Mouse (Mus musculus) heart, embryonic 11.5 days (tissue): Measurements from ENCODE around the gene Dnajb5. TPM values are rescaled to one million over a fixed set of nuclear protein-coding genes. Genes with fewer than 3 reads are reported as not detected.
A peak's percentile ranks its signal among the peaks of the same experiment; 100 is the strongest.

Source experiments
- ATAC-seq: fragments of 200-750 bp; cut with Nextera tagmentation; replicated peaks from 2 replicates; pipeline ENCODE4 v1.8.0; 2017; ENCODE audit warnings: moderate library complexity; ENCODE audit not compliant: insufficient number of reproducible peaks, low FRiP score, low TSS enrichment
- H3K27ac ChIP-seq: fragments of 300-500 bp; sonication (generic); 2 replicates; pipeline ENCODE4 v1.5.1; 2014; ENCODE audit warnings: mild to moderate bottlenecking, low read depth, low read length
- H3K27me3 ChIP-seq: fragments of 300-500 bp; sonication (generic); 2 replicates; pipeline ENCODE4 v1.6.1; 2014; ENCODE audit warnings: mild to moderate bottlenecking, low read length, mixed read lengths; ENCODE audit not compliant: control insufficient read depth, insufficient read depth
- H3K36me3 ChIP-seq: fragments of 300-500 bp; sonication (generic); 2 replicates; pipeline ENCODE4 v1.6.1; 2014; ENCODE audit warnings: mild to moderate bottlenecking, low read length, moderate library complexity, mixed read lengths; ENCODE audit not compliant: control insufficient read depth, insufficient read depth
- H3K4me1 ChIP-seq: fragments of 300-500 bp; sonication (generic); 2 replicates; pipeline ENCODE4 v1.6.1; 2014; ENCODE audit warnings: low read length; ENCODE audit not compliant: control insufficient read depth, insufficient read depth
- H3K4me2 ChIP-seq: fragments of 300-500 bp; sonication (generic); 2 replicates; pipeline ENCODE4 v1.6.1; 2014; ENCODE audit warnings: mild to moderate bottlenecking, moderate library complexity
- H3K4me3 ChIP-seq: fragments of 300-500 bp; sonication (generic); 2 replicates; pipeline ENCODE4 v1.5.1; 2014; ENCODE audit warnings: low read depth, low read length
- H3K9ac ChIP-seq: fragments of 300-500 bp; sonication (generic); 2 replicates; pipeline ENCODE4 v1.6.1; 2014; ENCODE audit warnings: mild to moderate bottlenecking, low read depth, low read length, moderate library complexity
- H3K9me3 ChIP-seq: fragments of 300-500 bp; sonication (generic); replicated peaks from 2 replicates; pipeline ENCODE4 v1.6.1; 2016; ENCODE audit warnings: low read length; ENCODE audit not compliant: control insufficient read depth
- WGBS: fragments of 180-500 bp; shearing (Covaris S2); extraction: QIAGEN DNeasy Blood & Tissue Kit; methylation state at CpG from one replicate; pipeline ENCODE4 v1.1.7; 2014; ENCODE audit not compliant: insufficient replicate concordance; 5-methylcytosine and 5-hydroxymethylcytosine counted together
- polyA plus RNA-seq: library from polyadenylated mRNA; unstranded; fragments of >200 nt; fragmentation: Nextera tagmentation; extraction: Ambion mirVana; gene quantifications from 2 replicates; pipeline ENCODE4 v1.2.1, GENCODE M21; 2014

The Dnajb5 gene
- polyA plus RNA-seq, 1 experiment from 2014 or later, result 11.8 TPM

- H3K36me3 ChIP-seq, result no peaks in the 10 kb centered on the region
- peaks cover 55% of the 10 kb centered on the region for H3K27me3 ChIP-seq
- H3K4me3 ChIP-seq, result no peak overlapping the region
- no peaks in the 10 kb centered on the region; the same call in 1 of the 2 replicates for H3K4me1 ChIP-seq
- no peak for ATAC-seq
- H3K9ac ChIP-seq, result no peak overlapping the region
- no peak overlapping the region for H3K4me2 ChIP-seq
- H3K27ac ChIP-seq, result no peak overlapping the region
- 93% methylated on average over 1 of the region's 1 CpGs for WGBS
- no peaks in the 10 kb centered on the region for H3K9me3 ChIP-seq
Measured at GRCm38 (mm10) chr4:42915966-42916365, 33.6 kb upstream of the Dnajb5 start.

- peak; percentile 69; the same call in 1 of the 2 replicates for ATAC-seq
- Histone ChIP-seq H3K36me3 (no peaks in the 10 kb centered on the region), H3K27ac (no peak within 1 kb of the TSS), H3K4me3 (peak within 1 kb of the TSS; percentile 67), H3K4me1 (no peaks in the 10 kb centered on the region; the same call in 1 of the 2 replicates), H3K9ac (peak within 1 kb of the TSS; percentile 77), H3K9me3 (no peaks in the 10 kb centered on the region), H3K4me2 (peak within 1 kb of the TSS; percentile 91), H3K27me3 (peaks cover 55% of the 10 kb centered on the region)
- under 1% methylated on average over 61 of the region's 90 CpGs for WGBS
Measured at GRCm38 (mm10) chr4:42916617-42917401, 32.8 kb upstream of the Dnajb5 start, which contains the start of gene Phf24. TSS of gene Phf24 (plus strand) at chr4:42916660.

GRCm38 (mm10) chr4:42917402-42917774 is 32.2 kb upstream of the Dnajb5 start:
- no peaks in the 10 kb centered on the region; the same call in 1 of the 2 replicates for H3K4me1 ChIP-seq
- no peak overlapping the region for H3K27ac ChIP-seq
- peaks cover 58% of the 10 kb centered on the region for H3K27me3 ChIP-seq
- 2% methylated on average over 26 of the region's 26 CpGs for WGBS
- peak overlapping the region; percentile 67 for H3K4me3 ChIP-seq
- H3K4me2 ChIP-seq, result peak overlapping the region; percentile 91
- H3K9me3 ChIP-seq, result no peaks in the 10 kb centered on the region
- 0 out of 2 replicates have a peak, but pooled peaks have one; percentile 35 for ATAC-seq
- H3K9ac ChIP-seq, result peak overlapping the region; percentile 77
- H3K36me3 ChIP-seq, result no peaks in the 10 kb centered on the region

- no peak overlapping the region for H3K27ac ChIP-seq
- no peak for ATAC-seq
- no peaks in the 10 kb centered on the region for H3K9me3 ChIP-seq
- 66% methylated on average over 9 of the region's 9 CpGs for WGBS
- no peak overlapping the region for H3K4me3 ChIP-seq
- H3K36me3 ChIP-seq, result no peaks in the 10 kb centered on the region
- peaks cover 44% of the 10 kb centered on the region for H3K27me3 ChIP-seq
- no peak overlapping the region for H3K9ac ChIP-seq
- H3K4me1 ChIP-seq, result no peaks in the 10 kb centered on the region; the same call in 1 of the 2 replicates
- H3K4me2 ChIP-seq, result no peak overlapping the region
Measured at GRCm38 (mm10) chr4:42920726-42921125, 28.9 kb upstream of the Dnajb5 start.

- Histone ChIP-seq H3K4me1 (no peaks in the 10 kb centered on the region; the same call in 1 of the 2 replicates), H3K27me3 (peaks cover 36% of the 10 kb centered on the region), H3K4me3 (no peak overlapping the region), H3K36me3 (no peaks in the 10 kb centered on the region), H3K27ac (no peak overlapping the region), H3K9me3 (no peaks in the 10 kb centered on the region), H3K4me2 (no peak overlapping the region), H3K9ac (no peak overlapping the region)
- ATAC-seq, result no peak
- WGBS, result 70% methylated on average over 2 of the region's 2 CpGs
Measured at GRCm38 (mm10) chr4:42921536-42921935, 28.1 kb upstream of the Dnajb5 start.

GRCm38 (mm10) chr4:42922056-42922455 is 27.6 kb upstream of the Dnajb5 start:
- Histone ChIP-seq H3K9ac (no peak overlapping the region), H3K4me1 (no peaks in the 10 kb centered on the region; the same call in 1 of the 2 replicates), H3K36me3 (no peaks in the 10 kb centered on the region), H3K4me2 (no peak overlapping the region), H3K9me3 (no peaks in the 10 kb centered on the region), H3K4me3 (no peak overlapping the region), H3K27ac (no peak overlapping the region), H3K27me3 (peaks cover 32% of the 10 kb centered on the region)
- WGBS, result 62% methylated on average over 6 of the region's 6 CpGs
- ATAC-seq, result no peak

GRCm38 (mm10) chr4:42922461-42922860 is 27.2 kb upstream of the Dnajb5 start:
- Histone ChIP-seq H3K27ac (no peak overlapping the region), H3K4me2 (no peak overlapping the region), H3K4me3 (no peak overlapping the region), H3K9ac (no peak overlapping the region), H3K36me3 (no peaks in the 10 kb centered on the region), H3K27me3 (peaks cover 28% of the 10 kb centered on the region), H3K9me3 (no peaks in the 10 kb centered on the region), H3K4me1 (no peaks in the 10 kb centered on the region; the same call in 1 of the 2 replicates)
- no peak for ATAC-seq
- 77% methylated on average over 8 of the region's 8 CpGs for WGBS

GRCm38 (mm10) chr4:42924095-42924710 is 25.4 kb upstream of the Dnajb5 start:
- no peak for ATAC-seq
- Histone ChIP-seq H3K9ac (no peak overlapping the region), H3K9me3 (no peaks in the 10 kb centered on the region), H3K27ac (no peak overlapping the region), H3K4me1 (no peaks in the 10 kb centered on the region), H3K27me3 (peaks cover 11% of the 10 kb centered on the region), H3K36me3 (no peaks in the 10 kb centered on the region), H3K4me2 (no peak overlapping the region), H3K4me3 (no peak overlapping the region)
- WGBS, result 70% methylated on average over 13 of the region's 13 CpGs
